Mouse (Mus musculus) CD4-positive, CD25-positive, alpha-beta regulatory T cell, adult 2 months (primary cell): ENCODE measurements around the gene Ndufs3.
"Not testable (repeated sequence)": the region's sequence is repeated elsewhere in the genome, so short reads cannot be mapped to it uniquely, and the experiment has no call there.

Source experiments
- DNase-seq: peaks from one replicate; pipeline ENCODE4 v3.0.0-alpha.2; 2012; ENCODE audit warnings: low read depth, low spot score

Ndufs3 gene

DNA sequence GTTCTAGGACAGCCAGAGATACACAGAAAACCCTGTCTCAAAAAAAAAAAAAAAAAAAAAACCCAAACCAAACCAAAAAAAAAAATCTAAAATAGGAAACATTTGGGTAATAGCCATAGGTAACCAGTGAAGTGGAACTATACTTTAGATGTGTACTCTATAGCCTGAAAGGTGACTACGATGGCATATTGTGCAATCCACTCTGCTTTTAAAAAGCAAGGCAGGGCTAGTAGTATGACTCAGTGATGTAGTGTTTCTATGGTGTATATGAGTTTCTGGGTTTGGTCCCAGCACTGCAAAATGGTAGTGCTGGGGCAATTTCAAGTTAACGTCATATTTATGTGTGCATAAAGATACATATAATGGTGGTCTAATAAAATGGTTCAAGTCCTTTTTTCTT lies 2.1 kb upstream of the Ndufs3 start:
- no peak for DNase-seq

DNA sequence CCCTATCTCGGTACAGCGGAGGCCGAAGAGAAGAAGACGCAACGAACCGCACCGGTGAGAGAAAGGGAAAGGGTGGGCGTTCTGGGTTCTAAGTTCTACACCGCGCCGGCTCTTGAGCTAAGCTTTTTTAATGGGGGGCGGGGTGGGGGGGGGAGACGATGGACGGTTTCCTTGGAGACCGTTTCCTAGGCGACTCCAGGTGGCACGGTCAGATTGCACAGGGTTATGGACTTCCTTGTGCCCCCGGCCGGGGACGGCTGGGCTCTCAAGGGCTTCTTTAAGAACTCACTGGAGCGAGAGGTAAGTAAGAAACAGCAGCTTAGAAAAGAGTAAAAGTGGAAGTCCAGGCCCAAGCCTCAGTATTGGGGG lies 213 bp upstream of the Ndufs3 start:
- no peak for DNase-seq

DNA sequence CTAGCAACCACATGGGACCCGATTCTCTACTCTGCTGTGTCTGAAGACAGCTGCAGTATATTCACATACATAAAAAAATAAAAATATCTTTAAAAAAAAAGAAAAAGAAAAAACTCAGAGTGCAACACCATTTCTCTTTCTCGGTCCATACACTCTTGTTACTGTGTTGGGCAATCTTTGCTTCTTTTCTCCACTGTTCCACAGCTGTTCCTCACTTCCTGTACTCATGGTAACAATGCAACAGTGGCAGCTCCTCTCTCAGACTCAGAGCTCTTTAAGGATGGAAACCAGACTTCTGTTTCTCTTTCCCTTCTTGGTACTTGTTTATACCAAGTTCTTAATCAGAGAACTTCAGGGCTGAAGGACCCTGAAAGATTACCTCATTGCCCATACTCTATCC lies 1.2 kb downstream of the Ndufs3 start:
- no peak for DNase-seq

DNA sequence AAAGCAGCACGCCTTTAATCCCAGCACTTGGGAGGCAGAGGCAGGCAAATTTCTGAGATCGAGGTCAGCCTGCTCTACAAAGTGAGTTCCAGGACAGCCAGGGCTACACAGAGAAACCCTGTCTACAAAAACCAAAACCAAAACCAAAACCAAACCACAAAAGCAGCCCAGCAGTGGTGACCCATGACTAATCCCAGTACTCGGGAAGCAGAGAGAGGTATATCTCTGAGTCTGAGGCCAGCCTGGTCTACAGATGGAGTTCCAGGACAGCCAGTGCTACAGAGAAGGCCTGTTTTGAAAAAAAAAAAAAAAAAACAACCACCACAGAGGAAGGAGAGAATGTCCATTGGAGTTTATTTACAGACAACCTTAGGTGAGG lies 10.3 kb downstream of the Ndufs3 start:
- DNase-seq, result not testable (repeated sequence)

DNA sequence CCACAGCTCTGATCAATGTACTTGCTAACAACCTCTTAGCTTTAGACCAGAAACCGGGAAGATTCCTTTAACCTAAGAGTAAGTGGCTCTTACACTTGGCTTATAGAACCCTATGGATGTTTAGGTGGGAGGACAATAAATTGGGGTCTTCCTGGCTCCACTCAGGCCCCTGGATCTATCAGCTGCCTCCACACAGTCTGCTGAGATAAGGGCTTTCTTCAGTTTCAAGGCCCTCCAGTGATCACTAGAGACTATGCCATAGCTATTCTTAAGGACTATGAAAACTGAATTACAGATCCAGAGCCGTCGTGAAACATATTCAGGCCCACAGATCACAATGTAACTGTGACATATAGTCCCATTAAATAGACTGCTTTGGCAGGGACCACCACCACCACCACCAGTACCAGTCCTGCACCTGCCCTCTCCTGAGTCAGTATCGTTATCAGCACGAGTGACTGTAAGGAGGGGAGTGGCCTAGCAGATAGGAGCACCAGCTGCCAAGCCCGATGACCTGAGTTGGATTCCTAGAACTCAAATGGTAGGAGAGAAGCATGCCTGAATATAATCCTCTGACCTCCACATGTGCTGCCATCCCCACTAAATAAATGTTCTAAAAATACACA lies 10.8 kb downstream of the Ndufs3 start:
- DNase-seq, result no peak

DNA sequence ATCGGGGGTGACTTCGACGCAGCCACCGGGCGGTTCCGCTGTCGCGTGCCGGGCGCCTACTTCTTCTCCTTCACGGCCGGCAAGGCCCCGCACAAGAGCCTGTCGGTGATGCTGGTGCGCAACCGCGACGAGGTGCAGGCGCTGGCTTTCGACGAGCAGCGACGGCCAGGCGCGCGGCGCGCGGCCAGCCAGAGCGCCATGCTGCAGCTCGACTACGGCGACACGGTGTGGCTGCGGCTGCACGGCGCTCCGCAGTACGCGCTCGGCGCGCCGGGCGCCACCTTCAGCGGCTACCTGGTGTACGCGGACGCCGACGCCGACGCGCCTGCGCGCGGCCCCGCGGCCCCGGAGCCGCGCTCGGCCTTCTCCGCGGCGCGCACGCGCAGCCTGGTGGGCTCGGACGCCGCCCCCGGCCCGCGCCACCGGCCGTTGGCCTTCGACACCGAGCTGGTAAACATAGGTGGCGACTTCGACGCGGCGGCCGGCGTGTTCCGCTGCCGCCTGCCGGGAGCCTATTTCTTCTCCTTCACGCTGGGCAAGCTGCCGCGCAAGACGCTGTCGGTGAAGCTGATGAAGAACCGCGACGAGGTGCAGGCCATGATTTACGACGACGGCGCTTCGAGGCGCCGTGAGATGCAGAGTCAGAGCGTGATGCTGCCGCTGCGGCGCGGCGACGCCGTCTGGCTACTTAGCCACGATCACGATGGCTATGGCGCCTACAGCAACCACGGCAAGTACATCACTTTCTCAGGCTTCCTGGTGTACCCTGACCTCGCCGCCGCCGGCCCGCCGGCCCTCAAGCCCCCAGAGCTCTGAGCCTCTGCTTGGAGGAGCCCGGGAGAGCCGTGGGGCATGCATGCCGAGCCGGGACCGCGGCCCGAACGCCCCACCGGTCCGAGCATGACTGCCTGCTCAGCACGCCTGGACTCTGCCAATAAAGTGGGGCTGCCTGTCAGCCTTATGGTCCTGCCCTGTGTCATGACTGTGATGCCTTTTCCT lies 14.8 kb downstream of the Ndufs3 start:
- DNase-seq, result peak; percentile 81

DNA sequence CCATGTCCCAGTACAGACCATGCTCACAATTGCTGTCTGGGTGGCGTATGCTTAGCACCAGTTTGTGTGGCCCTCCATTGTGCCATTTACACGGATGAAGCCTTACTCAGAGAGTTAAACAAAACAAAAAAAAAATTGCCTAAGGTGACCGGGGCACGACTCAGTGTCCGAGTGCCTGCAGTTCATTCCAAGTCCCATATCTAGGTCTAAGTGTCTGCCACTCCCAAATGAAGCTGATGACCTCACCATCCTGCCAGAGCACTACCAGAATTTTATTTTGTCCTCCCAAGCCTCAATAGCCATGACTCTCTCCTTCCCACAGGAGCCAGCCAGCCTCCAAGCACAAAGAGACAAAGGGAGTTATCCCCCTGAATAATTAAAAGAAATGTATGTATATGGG lies 17.0 kb downstream of the Ndufs3 start:
- no peak for DNase-seq

DNA sequence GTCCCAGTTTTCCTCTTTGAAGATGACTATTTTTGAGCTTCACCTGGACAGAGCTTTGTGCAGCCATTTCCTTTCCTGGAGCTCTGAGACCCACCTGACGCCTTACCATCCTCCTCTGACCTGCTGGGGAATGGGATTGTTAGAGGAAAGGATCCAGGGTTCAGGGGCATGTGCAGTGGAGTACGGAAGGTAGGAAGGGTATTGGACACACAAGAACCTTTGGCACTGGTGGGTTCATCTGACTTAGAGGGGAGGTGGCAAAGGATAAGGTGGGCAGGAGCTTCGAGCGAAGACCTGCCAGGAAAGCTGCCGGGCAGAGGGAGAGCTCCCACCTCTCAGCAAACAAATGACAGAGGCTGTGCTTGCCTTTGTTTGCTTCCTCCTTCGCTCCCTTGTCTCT lies 18.2 kb downstream of the Ndufs3 start:
- DNase-seq, result no peak

DNA sequence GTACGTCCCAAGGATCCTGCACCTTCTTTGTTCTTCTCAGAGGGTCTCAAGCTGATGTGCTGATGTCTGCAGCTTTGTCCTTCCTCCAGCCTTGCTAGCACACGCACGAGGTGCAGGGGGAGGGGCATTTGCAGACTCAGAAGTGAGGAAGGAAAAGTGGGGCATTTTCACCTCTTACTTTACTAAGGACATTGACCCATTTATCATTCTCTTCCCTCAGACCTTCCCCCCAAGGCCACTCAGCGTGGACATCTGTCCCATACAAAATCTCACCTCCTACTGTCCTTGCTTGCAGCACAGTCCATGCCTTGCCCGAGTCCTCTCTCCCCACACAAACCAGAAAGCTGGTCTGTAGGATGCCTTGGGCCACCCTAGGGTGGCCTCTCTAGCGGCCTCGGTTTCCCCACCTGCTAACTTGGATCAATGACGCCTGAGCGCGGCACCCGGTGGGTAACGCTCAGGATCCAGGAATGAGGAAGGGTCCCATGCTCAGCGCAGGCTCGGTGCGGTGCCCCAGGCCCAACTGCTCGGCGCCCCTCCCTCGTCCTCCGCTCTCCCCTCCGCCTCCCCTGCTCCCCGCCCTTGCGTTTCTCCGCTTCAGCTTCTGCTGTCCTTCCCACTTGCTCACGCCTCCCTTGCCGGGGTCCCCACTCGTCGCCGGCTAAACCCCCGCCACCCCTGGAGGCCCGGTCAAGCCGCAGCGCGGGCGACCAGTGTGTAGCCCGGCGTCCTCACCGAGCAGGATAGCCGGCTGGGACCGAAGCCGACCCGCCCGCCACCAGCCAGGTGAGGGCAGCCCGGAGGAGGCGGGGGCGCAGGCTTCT lies 19.2 kb downstream of the Ndufs3 start, which contains the start of gene C1qtnf4:
C1qtnf4 (plus strand) TSS at position 643 of the 824 bp plus-strand sequence.
- no peak for DNase-seq

DNA sequence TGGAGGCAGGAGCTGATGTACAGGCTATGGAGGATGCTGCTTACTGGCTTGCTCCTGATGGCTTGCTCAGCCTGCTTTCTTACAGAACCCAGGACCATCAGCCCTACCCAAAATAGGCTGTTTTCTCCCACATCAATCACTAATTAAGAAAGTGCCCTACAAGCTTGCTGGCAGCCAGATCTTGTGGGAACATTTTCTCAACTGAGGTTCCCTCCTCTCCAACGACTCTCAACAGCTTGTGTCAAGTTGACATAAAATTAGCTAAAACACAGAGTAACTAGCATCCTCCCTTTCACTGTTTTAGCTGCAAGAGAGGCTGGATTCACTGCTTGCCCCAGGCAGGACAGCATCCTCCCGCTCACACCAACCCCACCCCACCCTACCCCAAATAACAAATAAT lies 22.8 kb downstream of the Ndufs3 start:
- no peak for DNase-seq

DNA sequence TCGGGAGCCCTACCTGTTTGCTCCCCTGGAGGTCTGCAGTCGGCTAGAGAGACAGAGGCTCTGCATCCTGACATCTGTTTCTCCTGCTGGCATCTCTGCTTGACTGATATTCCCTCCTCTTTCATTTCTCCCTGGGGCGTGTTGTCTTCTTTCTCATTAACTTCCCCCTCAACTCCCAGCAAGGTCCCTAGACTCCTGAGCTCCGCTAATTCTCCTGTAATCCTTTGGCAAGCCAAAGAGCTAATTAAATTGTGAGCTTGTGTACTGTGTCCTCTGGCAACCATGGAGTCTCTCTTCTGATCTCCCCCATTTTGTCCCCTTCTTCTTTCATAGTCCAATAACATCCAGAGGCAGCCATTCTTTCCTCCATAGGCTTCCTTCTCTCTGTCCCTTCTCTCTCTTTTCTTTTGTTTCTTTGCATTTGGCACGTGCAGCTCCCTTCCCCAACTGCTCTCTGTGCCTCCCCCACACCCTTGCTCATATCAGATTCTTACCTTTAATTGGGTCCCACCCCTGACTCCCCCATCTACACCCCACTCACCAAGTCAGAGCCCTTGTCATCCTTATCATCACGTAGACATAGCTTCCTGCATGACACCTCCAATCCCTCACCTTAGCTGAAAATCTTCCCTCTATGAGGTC lies 24.4 kb downstream of the Ndufs3 start:
- no peak for DNase-seq

DNA sequence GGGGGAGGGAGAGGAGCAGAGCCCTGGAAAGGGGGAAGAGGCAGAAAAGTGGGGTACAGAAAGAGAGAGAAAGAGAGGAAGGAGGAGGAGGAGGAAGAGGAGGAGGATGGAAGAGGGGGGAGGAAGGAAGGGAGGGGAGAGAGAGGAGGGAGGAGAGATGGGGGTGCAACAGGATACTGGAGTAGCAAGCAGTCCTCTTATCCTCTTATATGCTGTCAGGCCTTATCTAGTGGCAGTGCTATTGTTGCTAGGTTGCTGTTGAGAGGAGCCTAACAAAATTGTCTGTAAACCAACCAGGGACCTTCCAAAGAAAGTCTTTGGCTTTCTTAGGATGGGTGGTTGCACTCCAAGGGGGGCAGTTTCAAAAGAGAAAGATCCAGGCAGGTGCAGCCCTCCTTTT lies 25.2 kb downstream of the Ndufs3 start:
- no peak for DNase-seq

DNA sequence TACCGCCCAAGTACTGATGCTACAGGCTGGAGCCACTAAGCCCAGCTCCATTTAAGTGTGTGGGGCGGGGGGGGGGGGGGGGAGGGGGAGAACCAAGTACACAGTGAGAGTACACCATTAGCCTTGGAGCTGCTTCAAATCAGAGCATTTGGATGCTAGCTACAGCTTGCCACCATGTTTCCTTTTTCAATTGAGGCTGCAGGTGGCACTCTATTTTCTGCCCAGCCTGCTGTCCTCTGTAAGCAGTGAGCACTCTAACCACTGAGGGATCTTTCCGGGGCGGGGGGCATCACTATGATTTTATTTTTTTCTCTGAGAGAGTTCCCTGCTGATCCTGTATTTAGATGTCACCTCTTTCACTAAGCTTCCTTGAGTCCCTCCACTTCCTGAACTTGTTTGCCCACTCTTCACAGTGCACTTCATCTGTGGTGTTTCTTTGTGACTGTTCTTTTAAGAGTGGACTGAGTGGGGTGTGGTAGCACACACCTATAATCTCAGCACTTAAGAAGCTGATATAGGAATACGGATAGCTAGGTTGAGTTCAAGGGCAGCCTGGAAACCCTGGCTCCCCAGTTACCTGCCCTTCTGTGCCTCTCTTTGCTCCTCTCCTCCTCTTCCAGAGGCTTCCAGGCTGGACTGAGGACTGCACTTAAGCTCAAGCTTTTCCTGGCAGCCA lies 26.9 kb downstream of the Ndufs3 start:
- no peak for DNase-seq

DNA sequence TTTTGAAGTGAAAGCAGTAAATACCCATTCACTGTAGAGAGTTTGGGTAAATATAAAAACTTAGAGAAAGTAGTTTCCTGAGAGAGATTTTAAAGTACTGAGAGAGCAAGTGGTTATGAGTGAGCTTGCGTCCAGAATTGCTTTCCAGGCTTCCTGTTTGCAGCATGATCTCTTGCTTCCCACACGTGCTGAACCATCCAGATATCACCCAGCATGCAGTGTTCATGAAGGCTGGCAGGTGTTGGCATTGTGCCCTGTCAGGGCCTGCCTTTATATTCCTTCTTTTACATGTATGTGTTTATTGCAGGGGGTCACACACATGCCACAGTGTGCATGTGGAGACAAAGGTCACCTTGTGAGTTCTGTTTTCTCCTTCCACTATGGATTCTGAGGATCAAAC lies 29.4 kb downstream of the Ndufs3 start:
- DNase-seq, result no peak

DNA sequence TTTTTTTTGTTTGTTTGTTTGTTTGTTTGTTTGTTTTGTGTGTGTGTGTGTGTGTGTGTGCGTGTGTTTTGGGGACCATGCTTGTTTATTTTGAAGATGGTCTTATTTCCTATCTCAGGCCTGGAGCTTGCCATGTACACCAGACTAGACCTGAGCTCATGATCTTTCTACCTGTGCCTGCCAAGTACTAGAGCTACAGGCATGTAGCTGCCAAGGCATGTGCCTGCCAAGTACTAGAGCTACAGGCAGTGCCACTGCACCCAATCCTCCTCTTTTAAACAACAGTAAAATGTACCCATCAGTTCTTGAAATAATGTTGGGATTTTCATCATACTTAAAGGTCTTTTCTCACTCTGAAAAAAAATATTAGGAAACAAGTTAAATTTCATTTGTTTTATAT lies 30.6 kb downstream of the Ndufs3 start:
- no peak for DNase-seq

DNA sequence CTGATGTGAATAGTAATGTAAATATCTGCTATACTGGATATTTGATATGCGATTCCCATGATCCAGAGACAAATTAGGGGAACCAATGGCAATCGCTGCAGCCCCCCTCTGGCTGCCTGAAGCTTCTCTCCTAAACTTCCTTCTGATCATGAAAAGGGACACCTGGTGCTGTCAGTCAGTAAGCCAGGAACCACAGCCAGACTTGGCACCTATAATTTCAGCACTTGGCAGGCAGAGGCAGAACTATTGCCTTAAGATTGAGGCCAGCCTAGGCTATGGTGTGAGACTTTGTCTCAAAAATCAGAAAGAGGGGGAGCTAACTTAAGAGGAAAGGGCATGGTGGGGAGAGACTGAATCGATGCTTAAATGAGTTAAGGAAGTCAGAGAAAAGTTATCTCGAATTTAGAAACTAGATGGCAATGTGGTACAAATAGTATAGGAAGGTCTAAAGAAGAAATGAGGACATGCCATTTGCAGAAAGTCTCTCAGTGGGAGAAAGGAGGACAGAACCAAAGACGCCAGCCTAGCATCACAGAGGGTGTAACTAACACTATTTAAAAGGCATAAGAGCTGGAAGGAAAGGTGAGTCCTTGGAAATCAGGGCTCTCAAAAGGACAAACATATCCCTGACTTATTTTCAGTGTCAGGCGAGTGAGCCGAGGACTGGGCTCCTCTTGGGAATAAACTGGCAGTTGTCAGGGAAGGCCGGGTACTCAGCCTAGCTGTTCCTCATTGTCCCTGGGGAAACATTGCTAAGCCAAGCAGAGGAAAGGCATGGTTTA lies 33.3 kb downstream of the Ndufs3 start:
- DNase-seq, result no peak

DNA sequence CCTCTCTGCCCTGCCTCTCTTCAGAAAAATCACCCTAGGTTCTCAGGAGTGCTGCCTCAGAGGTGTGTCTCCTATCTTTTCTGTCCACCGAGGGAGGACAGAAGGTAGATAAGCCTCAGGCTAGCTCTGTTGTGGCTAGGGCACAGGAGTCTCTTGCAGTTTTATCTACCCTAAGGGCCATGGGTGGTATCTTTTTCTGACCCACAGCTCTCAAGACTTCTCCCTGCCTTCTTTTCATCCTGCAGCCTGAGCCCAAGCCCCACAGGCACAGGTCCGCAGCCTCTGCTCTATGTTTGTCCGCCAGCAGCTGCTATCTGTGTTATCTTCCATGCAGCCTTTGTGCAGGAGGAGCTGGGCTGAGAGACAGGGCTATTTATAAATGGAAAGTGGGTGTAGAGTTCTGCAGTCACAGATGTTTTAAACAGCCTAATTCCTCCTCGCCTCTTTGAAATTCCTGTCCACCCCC lies 34.5 kb downstream of the Ndufs3 start:
- DNase-seq, result no peak

DNA sequence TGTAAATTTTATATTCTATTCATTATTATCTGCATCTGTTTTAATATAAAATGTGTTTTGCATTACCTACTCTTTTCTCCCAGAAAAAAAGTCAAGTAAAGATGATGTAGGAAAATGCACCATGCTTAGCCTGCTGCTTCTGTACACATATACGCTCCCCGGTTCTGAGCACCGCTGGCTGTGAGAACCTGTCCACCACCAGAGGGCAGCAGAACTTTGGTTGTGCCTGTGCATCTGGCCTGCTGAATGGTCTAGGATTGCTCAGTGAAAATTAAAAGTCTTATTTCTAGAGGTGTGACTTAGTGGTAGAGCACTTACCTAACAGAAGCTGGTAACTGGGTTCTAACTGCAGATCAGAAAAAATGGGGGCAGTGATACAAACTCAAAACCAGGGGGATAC lies 38.1 kb downstream of the Ndufs3 start:
- peak; percentile 85 for DNase-seq

DNA sequence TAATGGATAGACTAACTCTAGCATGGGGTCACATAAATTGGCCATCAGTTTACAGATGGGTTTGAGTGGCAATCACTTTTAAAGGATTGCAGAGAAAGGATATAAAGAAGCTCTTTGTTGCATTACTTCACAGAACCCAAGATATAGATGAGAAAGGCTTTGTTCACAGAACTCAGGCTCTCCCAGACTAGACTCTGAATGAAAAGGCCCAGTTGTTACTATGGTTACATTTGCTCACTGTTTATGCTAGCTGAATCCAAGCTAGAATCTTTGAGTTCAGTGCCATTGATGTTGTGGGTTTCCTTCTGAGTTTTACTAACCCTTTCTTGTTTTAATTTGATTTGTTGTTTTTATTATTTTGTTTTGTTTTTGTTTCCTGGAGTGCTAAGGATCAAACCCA lies 40.4 kb downstream of the Ndufs3 start:
- DNase-seq, result no peak

DNA sequence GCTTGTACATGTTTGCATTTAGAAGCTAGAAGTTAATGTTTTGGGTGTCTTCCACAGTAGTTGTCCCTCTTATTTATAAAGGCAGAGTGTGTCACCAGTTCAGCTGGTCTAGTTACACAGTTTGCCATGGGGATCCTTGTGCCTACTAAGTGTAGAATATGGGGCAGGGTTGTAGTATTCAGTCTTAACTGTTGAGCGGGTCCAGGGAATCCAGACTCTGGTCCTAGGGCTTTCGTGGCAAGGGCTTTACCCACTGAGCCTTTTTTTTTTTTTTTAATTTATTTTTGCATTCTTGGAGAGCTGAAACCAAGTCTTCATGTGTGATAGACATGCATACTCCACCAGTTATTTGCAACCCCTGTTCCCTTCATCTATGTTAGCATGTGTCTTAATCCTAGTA lies 43.1 kb downstream of the Ndufs3 start:
- no peak for DNase-seq
